In the genomic region with DNA sequence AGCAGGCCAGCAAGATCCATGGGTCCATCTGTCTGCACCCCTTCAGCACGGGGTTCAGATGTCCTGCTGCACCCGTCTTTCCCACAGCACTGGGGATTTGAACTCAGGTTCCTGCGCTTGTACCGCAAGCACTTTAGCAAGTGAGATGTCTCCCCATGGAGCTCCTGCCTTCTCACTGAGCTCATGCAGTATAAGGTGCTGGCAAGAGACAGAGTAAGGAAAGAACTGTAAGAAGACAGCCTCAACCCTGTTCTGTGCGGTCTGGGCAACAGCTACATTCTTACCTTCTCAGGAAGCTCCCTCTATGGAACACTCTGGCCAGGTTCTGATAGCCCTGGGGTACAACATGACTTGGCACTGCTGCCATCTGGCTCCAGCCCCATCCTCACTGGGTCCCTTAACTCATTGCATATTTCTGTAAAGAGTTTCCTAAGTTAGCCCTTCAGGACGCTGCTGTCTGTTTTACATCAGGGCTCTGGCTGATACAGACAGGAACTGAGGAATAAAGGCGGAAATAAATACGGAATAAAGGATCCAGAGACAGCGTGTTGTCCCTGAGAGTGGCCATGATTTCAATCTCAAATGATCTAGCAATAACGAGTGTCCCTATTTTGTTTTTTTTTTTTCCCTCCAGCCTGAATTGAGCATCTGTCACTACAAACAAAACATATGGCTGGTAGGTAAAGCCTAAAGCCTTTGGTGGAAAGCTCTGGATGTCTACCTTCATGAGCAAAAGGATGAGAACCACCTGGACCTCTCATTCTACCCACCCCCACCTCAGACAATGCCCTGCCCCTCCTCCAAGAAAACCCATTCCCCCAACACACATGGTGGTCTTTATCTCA, we compare ENCODE assay signal across 22 mouse cellular contexts. TPM values are rescaled to one million over a fixed set of nuclear protein-coding genes. Genes with fewer than 3 reads are reported as not detected.
DNase-seq lines count a peak whose midpoint lies in the region; ATAC-seq lines count a peak whose summit lies in the region.
"Had no signal": no experiment of that assay in that cellular context is flagged by ENCODE, and none has a peak within 500 bp of the region (broad histone marks: within the 10 kb centered on the region; RNA-seq: fewer than 3 reads in every experiment).

No protein-coding gene starts in this region.

- ATAC-seq in forebrain, embryonic 15.5 days (replicated peaks): 0 out of 2 replicates have a peak, but pooled peaks have one; percentile 42
- ATAC-seq in forebrain, embryonic 12.5 days (ENCODE audit: low FRiP score): no peak
- ATAC-seq: forebrain, embryonic 13.5 days; intestine, postnatal 0 days had no signal

- no peaks in the 10 kb centered on the region for H3K36me3 ChIP-seq in forebrain, embryonic 15.5 days
- no peaks in the 10 kb centered on the region for H3K36me3 ChIP-seq in forebrain, embryonic 12.5 days (replicated peaks)
- H3K36me3 ChIP-seq in limb, embryonic 10.5 days: no peaks in the 10 kb centered on the region
- H3K36me3 ChIP-seq: heart, embryonic 12.5 days; kidney, embryonic 15.5 days; limb, embryonic 12.5 days; liver, embryonic 15.5 days; stomach, embryonic 15.5 days had no signal

- H3K4me2 ChIP-seq in forebrain, embryonic 15.5 days (replicated peaks): no peak overlapping the region
- no peak overlapping the region for H3K4me2 ChIP-seq in forebrain, embryonic 12.5 days
- H3K4me2 ChIP-seq: forebrain, embryonic 13.5 days; heart, embryonic 12.5 days; kidney, embryonic 15.5 days; limb, embryonic 12.5 days; liver, embryonic 15.5 days; stomach, embryonic 15.5 days had no signal

- 73% methylated on average over 10 of the region's 10 CpGs for WGBS in forebrain, embryonic 15.5 days
- 81% methylated on average over 10 of the region's 10 CpGs for WGBS in forebrain, embryonic 12.5 days
- 86% methylated on average over 10 of the region's 10 CpGs for WGBS in limb, embryonic 10.5 days

- H3K9ac ChIP-seq in forebrain, embryonic 15.5 days (replicated peaks): no peak overlapping the region
- no peak overlapping the region for H3K9ac ChIP-seq in forebrain, embryonic 12.5 days
- H3K9ac ChIP-seq: forebrain, embryonic 13.5 days; heart, embryonic 12.5 days; kidney, embryonic 15.5 days; limb, embryonic 12.5 days; liver, embryonic 15.5 days; stomach, embryonic 15.5 days had no signal

- no peak overlapping the region for H3K4me3 ChIP-seq in forebrain, embryonic 15.5 days
- no peak overlapping the region for H3K4me3 ChIP-seq in forebrain, embryonic 12.5 days (replicated peaks)
- H3K4me3 ChIP-seq in limb, embryonic 10.5 days: no peak overlapping the region
- H3K4me3 ChIP-seq: forebrain, embryonic 13.5 days; heart, embryonic 12.5 days; kidney, embryonic 15.5 days; limb, embryonic 12.5 days; liver, embryonic 15.5 days; stomach, embryonic 15.5 days had no signal

- peak; percentile 17 for DNase-seq in right cerebral cortex, postnatal 10 days (ENCODE audit: low spot score in 2 of 2)
- no peak for DNase-seq in right cerebral cortex, adult 2 months (ENCODE audit: low spot score in 2 of 2)
- peak; percentile 57 for DNase-seq in cerebellum, postnatal 10 days
- peak; percentile 22 for DNase-seq in limb, embryonic 10.5 days (ENCODE audit: low spot score)
- DNase-seq in gastrocnemius, postnatal 10 days: no peak
- DNase-seq: adrenal gland, adult 2 months; kidney, postnatal 36 days; layer of hippocampus, postnatal 36 days; thymus, adult 2 months; thymus, postnatal 4 days had no signal

- no peaks in the 10 kb centered on the region for H3K9me3 ChIP-seq in forebrain, embryonic 15.5 days
- no peaks in the 10 kb centered on the region for H3K9me3 ChIP-seq in forebrain, embryonic 12.5 days
- H3K9me3 ChIP-seq in limb, embryonic 10.5 days (replicated peaks): no peaks in the 10 kb centered on the region
- H3K9me3 ChIP-seq: forebrain, embryonic 13.5 days; heart, embryonic 12.5 days; kidney, embryonic 15.5 days; limb, embryonic 12.5 days; liver, embryonic 15.5 days; stomach, embryonic 15.5 days had no signal

- no peak overlapping the region for H3K27ac ChIP-seq in forebrain, embryonic 15.5 days (replicated peaks)
- H3K27ac ChIP-seq in forebrain, embryonic 12.5 days: no peak overlapping the region
- no peak overlapping the region for H3K27ac ChIP-seq in limb, embryonic 10.5 days
- H3K27ac ChIP-seq: forebrain, embryonic 13.5 days; kidney, embryonic 15.5 days; limb, embryonic 12.5 days; liver, embryonic 15.5 days; macrophage; stomach, embryonic 15.5 days had no signal

- H3K27me3 ChIP-seq in forebrain, embryonic 15.5 days: no peaks in the 10 kb centered on the region
- peaks cover 54% of the 10 kb centered on the region for H3K27me3 ChIP-seq in forebrain, embryonic 12.5 days
- H3K27me3 ChIP-seq in limb, embryonic 10.5 days (ENCODE audit: low read depth, poor library complexity, severe bottlenecking): peaks cover 35% of the 10 kb centered on the region

- H3K4me1 ChIP-seq in forebrain, embryonic 15.5 days: peaks cover 32% of the 10 kb centered on the region
- peaks cover 50% of the 10 kb centered on the region for H3K4me1 ChIP-seq in forebrain, embryonic 12.5 days
- H3K4me1 ChIP-seq in limb, embryonic 10.5 days: no peaks in the 10 kb centered on the region
- H3K4me1 ChIP-seq: heart, embryonic 12.5 days; kidney, embryonic 15.5 days; limb, embryonic 12.5 days; liver, embryonic 15.5 days; stomach, embryonic 15.5 days had no signal

RNA-seq across cellular contexts. Expression of a gene that starts 10.2 kb away (rescaled TPM):
- 40.5 and 42.3 TPM in 2 replicates for polyA plus RNA-seq in forebrain, embryonic 15.5 days (2015; fragmentation: Nextera tagmentation; extraction: Ambion mirVana)
- 26.7 and 28.7 TPM in 2 replicates for polyA plus RNA-seq in forebrain, embryonic 12.5 days (2016; fragmentation: Nextera tagmentation; extraction: Ambion mirVana)
- 1.1 and 1.2 TPM in 2 replicates for polyA plus RNA-seq in limb, embryonic 10.5 days (2016; fragmentation: Nextera tagmentation; extraction: Ambion mirVana)
- 1 to 10 TPM; 4.7 to 5.7 TPM for total RNA-seq in gastrocnemius, postnatal 10 days (2021)
- total RNA-seq: common myeloid progenitor, adult 5-6 weeks; MEL had no signal
- polyA plus RNA-seq: macrophage had no signal

Comparison
In these comparisons a context has a peak if more than half of its experiments do, and no peak if none do; other contexts are left out.
1. DNase-seq: peak in right cerebral cortex, postnatal 10 days (2 of 2), cerebellum, postnatal 10 days (2 of 2) and limb, embryonic 10.5 days (single experiment); none in right cerebral cortex, adult 2 months (0 of 2) and gastrocnemius, postnatal 10 days (single experiment).
2. RNA of a gene that starts 10.2 kb away (polyA plus RNA-seq): 40.5 to 42.3 TPM in forebrain, embryonic 15.5 days and 26.7 to 28.7 TPM in forebrain, embryonic 12.5 days; 1.1 to 1.2 TPM in limb, embryonic 10.5 days; every median in the first group is over 10 times any median in the second.